In genomic region chr4:59644992-59645391, GRCm38 (mm10) we compare ENCODE assay signal across 20 mouse cellular contexts. TPM values are rescaled to one million over a fixed set of nuclear protein-coding genes. Genes with fewer than 3 reads are reported as not detected.
DNase-seq lines count a peak whose midpoint lies in the region; ATAC-seq and TF ChIP-seq lines count a peak whose summit lies in the region.
"Had no signal": no experiment of that assay in that cellular context is flagged by ENCODE, and none has a peak within 500 bp of the region (broad histone marks: within the 10 kb centered on the region; RNA-seq: fewer than 3 reads in every experiment).

No protein-coding gene starts in this region.

- H3K4me1 ChIP-seq in hindbrain, embryonic 12.5 days = peaks cover 11% of the 10 kb centered on the region
- no peaks in the 10 kb centered on the region for H3K4me1 ChIP-seq in hindbrain, embryonic 11.5 days (replicated peaks; ENCODE audit: control insufficient read depth, insufficient read depth, low read length)
- H3K4me1 ChIP-seq in midbrain, embryonic 14.5 days (ENCODE audit: control insufficient read depth, insufficient read depth, low read length) = peaks cover 13% of the 10 kb centered on the region; the same call in 1 of the 2 replicates
- no peaks in the 10 kb centered on the region for H3K4me1 ChIP-seq in midbrain, embryonic 11.5 days (ENCODE audit: control insufficient read depth, insufficient read depth, low read length)
- H3K4me1 ChIP-seq in forebrain, postnatal 0 days (ENCODE audit: insufficient read depth) = no peaks in the 10 kb centered on the region
- H3K4me1 ChIP-seq: embryonic facial prominence, embryonic 12.5 days; stomach, embryonic 15.5 days had no signal

- no peak overlapping the region for H3K9ac ChIP-seq in hindbrain, embryonic 12.5 days
- no peak overlapping the region for H3K9ac ChIP-seq in hindbrain, embryonic 11.5 days (ENCODE audit: low read depth, low read length)
- no peak overlapping the region for H3K9ac ChIP-seq in midbrain, embryonic 14.5 days (replicated peaks; ENCODE audit: low read length)
- H3K9ac ChIP-seq in midbrain, embryonic 11.5 days (ENCODE audit: low read length) = no peak overlapping the region
- H3K9ac ChIP-seq in forebrain, postnatal 0 days = no peak overlapping the region
- H3K9ac ChIP-seq: embryonic facial prominence, embryonic 12.5 days; heart, embryonic 15.5 days; kidney, embryonic 15.5 days; limb, embryonic 12.5 days; stomach, embryonic 15.5 days had no signal

- no peak overlapping the region for H3K27ac ChIP-seq in hindbrain, embryonic 12.5 days
- H3K27ac ChIP-seq in hindbrain, embryonic 11.5 days (ENCODE audit: low read depth, low read length) = no peak overlapping the region
- H3K27ac ChIP-seq in midbrain, embryonic 14.5 days (replicated peaks; ENCODE audit: low read depth, low read length) = no peak overlapping the region
- no peak overlapping the region for H3K27ac ChIP-seq in midbrain, embryonic 11.5 days (ENCODE audit: low read depth, low read length)
- no peak overlapping the region for H3K27ac ChIP-seq in forebrain, postnatal 0 days (ENCODE audit: low read depth, low read length)
- H3K27ac ChIP-seq: embryonic facial prominence, embryonic 12.5 days; heart, embryonic 15.5 days; kidney, embryonic 15.5 days; limb, embryonic 12.5 days; stomach, embryonic 15.5 days had no signal

- H3K36me3 ChIP-seq in hindbrain, embryonic 12.5 days = no peaks in the 10 kb centered on the region
- H3K36me3 ChIP-seq in hindbrain, embryonic 11.5 days (ENCODE audit: control insufficient read depth, insufficient read depth, low read length) = no peaks in the 10 kb centered on the region
- H3K36me3 ChIP-seq in midbrain, embryonic 14.5 days (ENCODE audit: control insufficient read depth, insufficient read depth, low read length) = no peaks in the 10 kb centered on the region
- H3K36me3 ChIP-seq in midbrain, embryonic 11.5 days (ENCODE audit: control insufficient read depth, insufficient read depth, low read length) = no peaks in the 10 kb centered on the region
- no peaks in the 10 kb centered on the region for H3K36me3 ChIP-seq in forebrain, postnatal 0 days (ENCODE audit: insufficient read depth)
- H3K36me3 ChIP-seq: embryonic facial prominence, embryonic 12.5 days; heart, embryonic 15.5 days; kidney, embryonic 15.5 days; limb, embryonic 12.5 days; stomach, embryonic 15.5 days had no signal

- no peak overlapping the region for H3K4me3 ChIP-seq in hindbrain, embryonic 12.5 days
- no peak overlapping the region for H3K4me3 ChIP-seq in hindbrain, embryonic 11.5 days (ENCODE audit: low read depth, low read length)
- no peak overlapping the region for H3K4me3 ChIP-seq in midbrain, embryonic 14.5 days (replicated peaks; ENCODE audit: low read depth, low read length)
- no peak overlapping the region for H3K4me3 ChIP-seq in midbrain, embryonic 11.5 days (ENCODE audit: low read depth, low read length)
- H3K4me3 ChIP-seq in forebrain, postnatal 0 days (ENCODE audit: low read depth, low read length) = no peak overlapping the region
- H3K4me3 ChIP-seq: embryonic facial prominence, embryonic 12.5 days; heart, embryonic 15.5 days; kidney, embryonic 15.5 days; limb, embryonic 12.5 days; stomach, embryonic 15.5 days had no signal

- no peaks in the 10 kb centered on the region for H3K9me3 ChIP-seq in hindbrain, embryonic 12.5 days (replicated peaks)
- no peaks in the 10 kb centered on the region for H3K9me3 ChIP-seq in hindbrain, embryonic 11.5 days (ENCODE audit: control insufficient read depth, low read length)
- no peaks in the 10 kb centered on the region for H3K9me3 ChIP-seq in midbrain, embryonic 14.5 days (ENCODE audit: control insufficient read depth, low read length)
- H3K9me3 ChIP-seq in midbrain, embryonic 11.5 days (ENCODE audit: control insufficient read depth, low read length) = no peaks in the 10 kb centered on the region
- no peaks in the 10 kb centered on the region for H3K9me3 ChIP-seq in forebrain, postnatal 0 days (ENCODE audit: low read length)
- H3K9me3 ChIP-seq: embryonic facial prominence, embryonic 12.5 days; heart, embryonic 15.5 days; kidney, embryonic 15.5 days; limb, embryonic 12.5 days; stomach, embryonic 15.5 days had no signal

- H3K4me2 ChIP-seq in hindbrain, embryonic 12.5 days (replicated peaks) = no peak overlapping the region
- no peak overlapping the region for H3K4me2 ChIP-seq in hindbrain, embryonic 11.5 days (replicated peaks; ENCODE audit: low read depth, low read length)
- H3K4me2 ChIP-seq in midbrain, embryonic 14.5 days (ENCODE audit: low read length) = no peak overlapping the region
- no peak overlapping the region for H3K4me2 ChIP-seq in midbrain, embryonic 11.5 days
- H3K4me2 ChIP-seq in forebrain, postnatal 0 days (ENCODE audit: low read depth) = no peak overlapping the region
- H3K4me2 ChIP-seq: embryonic facial prominence, embryonic 12.5 days; heart, embryonic 15.5 days; kidney, embryonic 15.5 days; limb, embryonic 12.5 days; stomach, embryonic 15.5 days had no signal

- no peak for TF ChIP-seq CTCF in forebrain, postnatal 0 days (IDR thresholded peaks at IDR 0.05; ENCODE audit: low read depth)

- peak; percentile 79 for ATAC-seq in hindbrain, embryonic 12.5 days (ENCODE audit: low FRiP score)
- ATAC-seq in hindbrain, embryonic 11.5 days (ENCODE audit: low FRiP score) = no peak
- ATAC-seq in midbrain, embryonic 14.5 days (ENCODE audit: low FRiP score, low TSS enrichment) = no peak; the same call in 1 of the 2 replicates
- ATAC-seq in midbrain, embryonic 11.5 days (ENCODE audit: low FRiP score) = no peak
- ATAC-seq in forebrain, postnatal 0 days = peak; percentile 20; the same call in 1 of the 2 replicates
- no peak for ATAC-seq in CD4-positive, CD25-positive, alpha-beta regulatory T cell, adult 4 months
- ATAC-seq: intestine, postnatal 0 days had no signal

- H3K27me3 ChIP-seq in hindbrain, embryonic 12.5 days = no peaks in the 10 kb centered on the region
- no peaks in the 10 kb centered on the region for H3K27me3 ChIP-seq in hindbrain, embryonic 11.5 days (ENCODE audit: control insufficient read depth, insufficient read depth, low read length)
- H3K27me3 ChIP-seq in midbrain, embryonic 14.5 days (ENCODE audit: control insufficient read depth, insufficient read depth, low read length) = no peaks in the 10 kb centered on the region
- H3K27me3 ChIP-seq in midbrain, embryonic 11.5 days (ENCODE audit: control insufficient read depth, insufficient read depth, low read length) = no peaks in the 10 kb centered on the region
- H3K27me3 ChIP-seq in forebrain, postnatal 0 days (ENCODE audit: insufficient read depth, low read length) = no peaks in the 10 kb centered on the region
- H3K27me3 ChIP-seq: embryonic facial prominence, embryonic 12.5 days; heart, embryonic 15.5 days; kidney, embryonic 15.5 days; limb, embryonic 12.5 days; stomach, embryonic 15.5 days had no signal

- DNase-seq in hindbrain, embryonic 11.5 days (ENCODE audit: low spot score) = no peak
- peak; percentile 43 for DNase-seq in midbrain, embryonic 14.5 days
- no peak for DNase-seq in midbrain, embryonic 11.5 days (ENCODE audit: low spot score, missing footprints)
- no peak for DNase-seq in forebrain, postnatal 0 days
- DNase-seq in kidney, postnatal 14 days = no peak
- DNase-seq: adrenal gland, postnatal 10 days; cerebellum, adult 9-11 months; gastrocnemius, postnatal 10 days; heart, adult 18-20 months; lung, adult 2 months; retina, postnatal 1 day; thymus, adult 18-20 months had no signal

- 72% methylated on average over 4 of the region's 4 CpGs for WGBS in hindbrain, embryonic 12.5 days
- WGBS in hindbrain, embryonic 11.5 days = 83% methylated on average over 4 of the region's 4 CpGs
- WGBS in midbrain, embryonic 14.5 days = 52% methylated on average over 4 of the region's 4 CpGs
- WGBS in midbrain, embryonic 11.5 days = 89% methylated on average over 4 of the region's 4 CpGs
- 26% methylated on average over 4 of the region's 4 CpGs for WGBS in forebrain, postnatal 0 days

RNA-seq across cellular contexts. Expression of gene E130308A19Rik, which starts 19.0 kb away (rescaled TPM):
- 71.1 and 73.1 TPM in 2 replicates for polyA plus RNA-seq in hindbrain, embryonic 12.5 days (2016; fragmentation: Nextera tagmentation; extraction: Ambion mirVana)
- 56.6 and 58.0 TPM in 2 replicates for polyA plus RNA-seq in hindbrain, embryonic 11.5 days (2014; fragmentation: Nextera tagmentation; extraction: Ambion mirVana)
- polyA plus RNA-seq in midbrain, embryonic 14.5 days (2014; fragmentation: Nextera tagmentation; extraction: Ambion mirVana) = 50.9 and 62.2 TPM in 2 replicates
- polyA plus RNA-seq in midbrain, embryonic 11.5 days (2014; fragmentation: Nextera tagmentation; extraction: Ambion mirVana) = 43.2 and 49.0 TPM in 2 replicates
- total RNA-seq in forebrain, postnatal 0 days (2014; rRNA removed) = 14.5 and 22.6 TPM in 2 replicates
- 15.6 and 24.9 TPM in 2 replicates for polyA plus RNA-seq in forebrain, postnatal 0 days (2015; fragmentation: Nextera tagmentation; extraction: Ambion mirVana)
- polyA plus RNA-seq in CD4-positive, CD25-positive, alpha-beta regulatory T cell, adult 4 months (2017; shearing (Covaris generic)) = 10 to 100 TPM; 12.6 to 18.7 TPM

Comparison
In these comparisons a context has a peak if more than half of its experiments do, and no peak if none do; other contexts are left out.
1. ATAC-seq: peak in hindbrain, embryonic 12.5 days (single experiment) and forebrain, postnatal 0 days (single experiment); none in hindbrain, embryonic 11.5 days (single experiment), midbrain, embryonic 14.5 days (single experiment), midbrain, embryonic 11.5 days (single experiment) and CD4-positive, CD25-positive, alpha-beta regulatory T cell, adult 4 months (single experiment).